Mouse (Mus musculus) kidney, adult 11 months (tissue): ENCODE results near the gene Prkar2b.
A peak's percentile ranks its signal among the peaks of the same experiment; 100 is the strongest.

Experiments used
- DNase-seq: peaks from one replicate; pipeline ENCODE4 v3.0.0; 2022

Prkar2b gene

DNA sequence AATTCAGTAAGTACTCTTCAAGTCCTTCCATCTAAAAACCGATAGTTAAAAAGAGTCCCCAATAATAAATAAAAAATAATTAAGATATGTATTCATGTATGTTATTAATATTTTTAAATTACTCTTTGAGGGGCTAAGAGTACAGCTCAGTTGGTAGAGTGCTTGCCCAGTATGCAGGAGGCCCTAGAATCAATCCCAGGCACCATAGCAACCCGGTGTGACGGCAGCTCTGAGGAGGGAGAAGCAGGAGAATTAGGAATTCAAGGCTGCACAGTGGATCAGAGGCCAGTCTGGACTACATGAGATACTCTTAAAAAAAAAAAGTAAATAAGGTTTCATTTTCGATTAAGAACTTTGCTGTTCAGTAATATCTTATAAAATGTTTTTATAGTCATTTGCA, 53.5 kb downstream of the Prkar2b start:
- DNase-seq: no peak

DNA sequence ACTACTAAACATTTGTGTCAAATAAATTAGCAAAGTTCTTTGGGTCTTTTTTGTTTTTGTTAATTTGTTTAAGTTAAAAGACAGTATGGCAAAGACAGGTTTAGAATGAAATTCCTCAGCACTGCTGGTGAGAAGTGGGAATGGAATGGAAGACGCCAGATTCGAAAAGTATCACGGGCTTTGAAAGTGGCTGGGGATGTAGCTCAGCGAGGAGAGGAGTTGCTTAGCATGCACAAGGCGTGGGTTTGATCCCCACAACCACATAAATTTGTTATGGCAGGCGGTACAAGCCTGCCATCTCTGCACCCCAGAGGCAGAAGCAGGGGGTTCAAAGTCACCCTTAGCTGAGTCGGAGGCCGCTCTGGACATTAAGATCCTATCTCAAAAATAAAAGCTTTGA, 54.1 kb downstream of the Prkar2b start:
- no peak for DNase-seq

DNA sequence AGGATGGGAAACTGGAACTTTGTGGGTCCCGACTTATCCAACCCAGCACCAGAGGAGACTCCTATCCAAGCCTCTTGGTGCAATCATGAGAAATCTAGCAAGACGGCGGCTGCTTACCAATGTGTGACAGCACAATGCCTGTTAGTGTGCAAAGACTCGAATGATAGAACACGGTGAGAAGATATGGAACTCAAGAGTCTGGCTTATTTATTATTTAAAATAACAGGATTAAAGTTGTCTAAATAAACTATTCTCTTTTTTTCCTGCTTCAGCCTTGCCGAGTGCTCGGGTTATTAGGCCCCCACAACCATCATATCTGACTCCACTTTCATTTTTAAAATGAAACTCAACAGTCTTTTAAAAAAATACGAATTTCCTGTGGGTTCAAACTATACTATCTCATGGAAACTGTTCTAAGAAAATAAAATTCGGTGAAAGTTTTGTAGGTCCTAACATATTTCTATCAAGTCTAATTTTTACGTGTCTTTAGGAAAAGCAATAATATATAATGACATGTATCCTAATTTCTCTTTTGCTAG, 54.6 kb downstream of the Prkar2b start:
- DNase-seq: no peak

DNA sequence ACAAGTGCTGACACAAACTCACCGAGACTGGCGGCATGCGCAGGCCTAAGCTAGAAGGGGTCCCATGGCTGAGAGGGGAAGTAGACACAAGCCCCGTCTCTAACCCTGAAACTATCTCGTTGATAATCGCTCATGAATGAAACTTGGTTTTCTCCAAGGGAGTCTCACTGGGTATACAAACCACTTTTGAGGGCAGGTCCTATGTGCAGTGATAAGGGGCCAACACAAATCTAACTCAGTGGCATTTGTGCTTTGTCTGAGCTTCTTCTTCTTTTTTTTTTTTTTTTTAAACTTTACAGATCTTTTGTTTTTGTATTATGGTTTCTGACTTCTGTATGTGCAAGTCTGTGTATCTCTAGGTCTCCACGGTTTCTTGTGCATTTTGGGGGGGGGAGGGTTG, 60.6 kb downstream of the Prkar2b start:
- no peak for DNase-seq

DNA sequence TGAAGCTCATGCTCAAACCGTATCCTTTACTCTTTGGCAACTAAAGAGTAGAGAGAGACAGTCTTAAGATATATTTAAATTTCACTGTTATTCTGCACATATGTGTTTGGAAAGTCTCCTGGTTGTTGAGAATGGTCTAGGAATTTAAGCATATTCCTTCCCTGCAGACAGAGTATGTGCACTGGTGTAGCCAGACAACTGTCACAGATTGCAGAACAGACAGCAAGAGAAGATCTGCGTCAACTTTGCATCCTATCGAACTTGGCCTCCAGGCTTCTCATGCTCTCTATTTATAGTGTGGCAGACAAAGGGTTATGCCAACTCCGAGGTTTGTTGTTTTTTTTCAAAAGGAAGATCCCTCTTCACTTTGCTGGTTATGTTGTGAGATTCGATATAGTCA, 62.4 kb downstream of the Prkar2b start:
- DNase-seq: no peak

DNA sequence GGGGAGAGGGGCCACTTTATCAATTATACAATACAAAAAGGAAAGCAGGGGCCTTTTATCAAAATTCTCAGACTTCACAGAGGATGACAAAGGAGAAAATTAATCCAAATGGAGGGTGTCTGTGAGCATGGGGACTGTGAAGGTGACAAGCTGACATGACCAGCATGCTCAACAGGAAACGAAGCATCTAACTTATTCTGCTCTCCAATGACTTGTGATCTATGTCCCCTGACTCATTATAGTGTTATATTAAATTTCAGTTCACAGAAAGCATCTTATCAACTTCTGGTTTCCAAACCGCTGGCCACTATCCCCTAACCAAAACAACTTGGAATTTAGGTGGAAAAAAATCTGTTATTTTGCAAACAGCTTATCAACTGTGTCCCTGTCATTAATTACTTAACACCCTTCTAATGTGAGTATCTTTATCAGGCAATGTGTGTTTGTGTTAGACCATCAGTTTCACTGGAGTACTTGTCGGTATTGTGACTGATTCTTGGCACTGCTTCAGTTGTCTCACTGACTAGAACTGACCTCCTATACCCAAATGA, 63.7 kb downstream of the Prkar2b start:
- DNase-seq: no peak

DNA sequence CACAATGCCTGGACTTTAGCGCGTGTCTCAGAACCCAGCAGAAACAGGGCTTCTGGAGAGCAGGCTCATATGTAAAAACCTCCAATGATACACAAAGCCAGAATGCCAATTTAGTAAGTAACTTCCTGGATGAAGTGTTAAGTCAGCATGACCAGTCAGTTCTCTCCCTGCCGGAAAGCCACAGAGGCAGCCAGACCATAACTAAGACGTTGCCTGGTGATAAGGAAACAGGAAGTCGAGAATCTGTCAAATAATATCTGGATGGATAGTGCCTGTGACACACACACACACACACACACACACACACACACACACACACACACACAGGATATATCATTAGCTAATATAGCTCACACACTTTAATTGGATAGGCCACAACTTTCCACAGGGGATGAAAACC, 64.2 kb downstream of the Prkar2b start:
- DNase-seq: no peak

DNA sequence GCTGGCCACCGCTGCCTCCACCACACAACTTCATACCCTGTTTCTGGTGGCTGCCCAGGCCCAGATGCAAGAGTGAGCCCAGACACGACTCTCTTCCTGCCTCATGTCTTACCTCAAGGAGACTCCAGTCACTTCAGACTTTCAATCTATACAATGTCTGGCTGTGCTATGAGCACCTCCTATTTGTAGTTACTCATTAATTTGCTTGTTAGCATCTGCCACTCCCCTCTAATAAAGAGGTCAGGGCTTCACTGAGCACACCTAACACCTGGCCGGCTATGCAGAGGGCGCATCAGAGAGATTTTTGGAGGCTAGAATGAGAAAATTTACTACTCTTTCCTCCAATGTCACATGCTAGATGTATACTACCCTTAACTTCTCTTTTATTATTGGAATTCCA, 70.5 kb downstream of the Prkar2b start:
- no peak for DNase-seq

DNA sequence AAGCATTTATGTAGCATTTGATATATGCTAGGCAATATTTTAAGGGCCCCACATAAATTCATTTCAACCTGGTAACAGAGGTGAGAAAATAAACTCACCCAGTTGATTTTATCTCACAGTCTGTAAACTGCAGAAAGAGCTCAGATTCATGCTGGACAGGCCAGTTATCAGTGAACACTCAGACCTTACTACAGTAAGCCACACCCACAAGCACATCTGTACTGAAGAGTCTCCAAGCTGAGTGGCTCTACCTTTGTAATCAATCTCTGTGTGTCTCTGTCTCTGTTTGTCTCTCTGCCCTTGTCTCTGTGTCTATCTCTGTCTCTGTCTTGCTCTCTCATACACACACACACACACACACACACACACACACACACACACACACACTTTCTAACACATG, 71.4 kb downstream of the Prkar2b start:
- DNase-seq: no peak

DNA sequence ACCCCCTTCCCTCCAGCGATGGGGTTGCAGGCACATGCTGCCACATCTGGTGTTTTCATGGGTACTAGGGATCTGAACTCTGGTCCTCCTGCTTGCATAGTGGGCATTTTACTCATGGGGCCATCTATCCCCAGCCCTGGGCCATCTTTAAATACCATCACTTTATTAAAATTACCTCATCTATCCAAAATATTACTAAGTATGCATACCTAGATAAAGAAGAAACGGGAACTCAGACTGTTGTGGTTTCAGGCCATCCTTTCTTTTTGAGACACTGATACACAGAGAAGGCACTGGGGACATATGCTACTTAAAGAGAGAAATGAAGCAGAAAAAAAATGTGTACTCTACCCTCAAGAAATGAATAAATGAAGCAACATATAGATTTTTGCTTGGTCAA, 74.6 kb downstream of the Prkar2b start:
- DNase-seq: no peak

DNA sequence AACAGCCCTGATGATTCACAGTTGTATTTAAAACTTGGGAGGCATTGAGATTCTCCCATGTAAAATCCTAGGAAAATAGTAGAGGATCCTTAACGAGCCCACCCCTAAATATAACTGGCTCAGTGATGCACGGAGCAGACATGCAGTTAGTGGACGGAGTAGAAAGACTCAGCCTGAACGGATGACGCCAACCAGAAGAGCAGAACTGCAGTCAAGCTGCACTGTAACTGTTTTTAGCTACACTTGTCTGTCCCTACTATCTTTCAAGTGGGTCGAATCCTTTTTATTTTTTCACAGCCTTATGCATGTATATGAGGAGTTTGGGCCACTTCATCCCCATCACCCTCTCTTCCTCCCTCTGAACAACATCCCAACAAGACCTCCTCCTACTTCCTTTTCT, 75.4 kb downstream of the Prkar2b start:
- no peak for DNase-seq

DNA sequence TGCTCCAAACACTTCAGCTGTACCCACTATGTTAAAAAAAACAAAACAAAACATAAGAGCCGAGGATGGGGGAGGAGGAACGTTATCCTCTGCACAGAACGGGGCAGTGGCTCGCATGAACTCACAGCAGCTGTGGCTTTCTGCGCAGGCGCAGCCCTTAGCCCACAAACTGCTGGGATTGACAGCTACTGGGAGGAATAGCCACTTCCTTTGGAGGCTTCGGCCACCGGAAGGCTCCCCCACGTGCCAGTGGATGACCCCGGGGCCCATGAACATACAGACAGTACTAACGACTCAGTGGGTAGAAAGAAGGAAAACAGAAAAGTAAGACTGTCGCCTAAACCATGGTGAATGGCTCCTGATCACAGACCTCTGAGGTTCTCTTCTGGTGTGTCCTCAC, 76.4 kb downstream of the Prkar2b start:
- no peak for DNase-seq

DNA sequence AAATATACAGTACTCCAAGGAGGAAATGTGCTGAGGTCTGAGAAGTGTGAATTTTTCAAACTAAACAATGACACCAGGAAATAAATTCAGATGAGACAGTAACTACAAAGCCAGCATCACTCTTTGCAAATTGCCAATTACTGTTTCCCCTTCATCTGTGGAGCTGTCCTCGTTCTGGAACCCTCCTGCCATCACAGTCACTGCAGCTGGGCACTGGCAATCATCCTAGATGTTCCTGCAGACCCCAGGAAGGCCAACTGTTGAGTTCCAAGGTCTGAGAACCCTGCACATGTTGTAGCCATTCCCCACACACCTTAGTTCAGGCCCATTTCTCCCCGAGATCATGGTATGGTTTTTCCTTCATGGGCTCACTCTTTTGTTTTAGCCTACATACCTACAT, 76.9 kb downstream of the Prkar2b start:
- no peak for DNase-seq

DNA sequence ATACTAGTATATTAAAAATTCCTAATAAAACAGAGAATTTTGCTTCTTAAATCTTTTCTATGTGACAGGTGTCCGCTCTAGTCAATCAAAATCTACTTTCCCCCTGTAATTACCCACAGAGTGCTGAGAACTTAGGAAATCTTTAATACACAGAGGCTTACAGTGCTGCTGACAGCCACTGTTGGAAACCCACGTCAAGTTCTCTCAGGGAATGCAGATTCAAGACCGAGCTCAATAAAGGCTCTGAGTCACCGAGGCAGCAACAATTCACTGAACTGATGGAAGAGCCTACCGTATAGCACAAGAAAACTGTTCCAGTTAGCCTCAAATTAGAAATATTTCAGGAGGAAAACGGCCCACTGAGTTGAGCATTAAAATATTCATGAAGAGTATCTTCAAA, 77.3 kb downstream of the Prkar2b start:
- no peak for DNase-seq

DNA sequence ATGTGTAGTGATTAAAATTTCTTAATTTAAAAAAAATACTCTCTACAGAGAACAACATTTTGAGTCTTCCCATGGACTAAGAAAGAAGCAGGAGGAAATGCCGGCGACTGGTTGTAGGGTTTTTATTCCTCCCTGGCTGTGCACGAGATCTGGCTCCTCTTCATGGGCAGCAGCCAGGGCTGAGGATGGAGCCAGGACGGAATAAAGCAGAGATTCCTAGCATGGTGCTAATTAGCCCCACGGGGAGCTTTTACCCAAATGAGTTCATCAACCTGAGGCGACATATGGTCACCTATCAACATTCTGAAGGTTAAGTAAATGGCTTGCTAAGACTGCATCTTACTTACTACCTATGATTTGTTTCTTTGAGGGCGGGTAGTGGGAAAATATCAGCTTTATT, 77.9 kb downstream of the Prkar2b start:
- DNase-seq: no peak

DNA sequence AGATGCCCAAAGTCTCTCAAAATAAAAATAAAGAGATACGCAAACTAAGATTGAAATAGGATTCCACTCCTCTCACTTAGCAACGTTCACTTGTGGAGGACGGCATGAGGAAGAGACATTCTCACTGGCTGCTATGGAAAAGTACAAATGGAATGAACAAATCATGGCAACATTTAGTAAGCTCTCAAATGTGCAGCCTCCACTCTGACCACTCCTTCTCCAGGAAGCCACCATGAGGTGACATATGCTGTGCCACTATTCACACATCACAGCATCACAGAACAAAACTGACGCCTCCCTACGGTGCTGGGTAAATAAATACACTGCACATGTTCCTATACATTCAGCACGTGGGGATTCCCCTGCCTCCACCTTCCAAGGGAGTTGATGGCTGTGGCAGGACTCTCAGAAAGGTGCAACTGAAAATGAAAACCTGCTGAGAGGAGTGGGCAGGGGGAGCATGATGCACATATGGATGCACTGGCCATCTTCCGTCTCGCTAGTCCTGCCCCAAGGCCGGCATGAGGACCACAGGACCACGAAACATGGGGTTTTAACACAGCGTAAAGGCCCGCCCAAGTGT, 83.4 kb downstream of the Prkar2b start:
- no peak for DNase-seq

DNA sequence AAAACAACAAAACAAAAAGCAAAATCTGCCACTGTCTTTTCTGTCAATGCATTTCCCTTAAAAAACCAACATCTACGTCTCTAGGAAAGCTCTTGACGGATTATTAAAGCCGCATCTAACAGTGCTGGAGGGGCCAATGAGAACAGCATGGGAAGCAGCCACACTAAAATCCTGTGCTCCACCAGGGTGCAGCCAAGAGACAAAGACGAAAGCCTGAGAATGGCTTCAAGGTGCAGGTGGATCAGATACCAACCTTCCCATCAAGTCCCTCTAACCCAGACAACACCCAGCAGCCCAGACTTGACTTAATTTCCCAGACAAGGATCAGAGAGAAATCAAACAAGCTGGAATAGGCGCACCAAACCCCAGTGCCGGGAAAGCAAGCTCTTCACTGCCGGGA, 84.6 kb downstream of the Prkar2b start:
- no peak for DNase-seq

DNA sequence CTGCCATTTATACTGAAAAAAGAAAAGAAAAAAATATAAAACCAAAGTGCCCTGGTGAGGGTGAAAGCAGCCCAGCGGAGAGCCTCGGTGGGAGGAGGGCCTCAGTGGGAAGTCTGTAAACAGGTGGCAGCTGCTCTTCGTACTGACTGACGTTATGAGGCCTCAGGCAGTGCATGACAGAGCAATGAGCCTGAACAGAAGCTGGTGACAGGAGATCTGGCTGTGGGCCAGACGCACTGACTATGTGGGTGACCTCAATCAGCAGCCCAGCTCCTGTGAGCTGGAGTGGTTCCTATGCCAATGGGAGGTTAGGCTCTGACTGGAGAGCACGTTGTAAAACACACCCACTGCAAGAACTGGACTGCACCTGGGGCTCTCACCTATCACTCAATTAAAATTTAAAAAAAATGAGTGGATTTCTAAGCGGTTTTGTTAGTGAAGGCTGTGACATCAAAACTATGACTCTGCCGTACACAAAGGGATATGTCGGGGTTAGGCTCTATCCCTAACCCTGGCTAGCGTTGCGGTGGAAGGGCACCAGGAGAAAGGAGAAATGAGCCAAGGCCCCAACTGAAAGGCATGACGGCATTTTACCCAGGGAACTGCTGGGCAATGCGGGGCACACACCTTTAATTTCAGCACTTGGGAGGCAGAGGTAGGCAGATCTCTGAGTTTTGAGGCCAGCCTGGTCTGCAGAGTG, 87.5 kb downstream of the Prkar2b start:
- peak; percentile 75 for DNase-seq

DNA sequence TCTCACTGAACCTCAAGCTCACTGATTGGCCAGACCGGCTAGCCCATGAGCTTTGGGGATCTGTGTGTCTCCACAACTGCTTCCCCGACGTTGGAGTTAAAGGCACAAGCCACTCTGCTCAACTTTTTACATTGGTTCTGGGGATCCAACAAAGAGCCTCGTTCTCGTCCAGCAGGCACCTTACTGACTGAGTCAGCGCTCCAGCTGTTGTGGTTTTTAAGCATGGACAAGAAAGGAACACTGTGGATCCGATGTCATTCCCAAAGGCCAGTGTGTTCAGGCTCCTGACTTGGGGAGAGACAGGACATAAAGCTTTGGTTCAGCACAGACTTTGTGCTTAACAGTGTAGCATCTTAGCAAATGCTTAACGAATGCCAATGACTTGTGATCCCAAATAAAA, 89.5 kb downstream of the Prkar2b start:
- DNase-seq: no peak

DNA sequence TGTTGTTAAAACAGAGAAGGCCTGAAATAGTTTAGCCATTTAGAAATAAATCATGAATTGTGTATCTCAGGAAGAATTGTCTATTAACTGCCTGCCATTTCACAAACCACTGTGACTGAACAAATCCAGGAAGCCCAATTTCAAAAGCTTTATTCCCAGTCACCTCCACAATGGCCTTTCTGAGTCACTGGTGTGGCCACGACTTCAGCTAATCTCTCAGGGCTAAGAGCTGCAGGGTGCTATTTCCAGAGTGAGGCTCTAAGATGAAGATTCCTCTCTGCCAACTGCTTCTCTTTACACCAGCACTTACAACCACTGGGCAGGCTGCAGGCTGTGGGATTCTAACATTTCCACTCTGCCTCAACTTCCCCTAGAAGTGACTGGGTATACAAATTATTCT, 92.0 kb downstream of the Prkar2b start:
- DNase-seq: no peak

DNA sequence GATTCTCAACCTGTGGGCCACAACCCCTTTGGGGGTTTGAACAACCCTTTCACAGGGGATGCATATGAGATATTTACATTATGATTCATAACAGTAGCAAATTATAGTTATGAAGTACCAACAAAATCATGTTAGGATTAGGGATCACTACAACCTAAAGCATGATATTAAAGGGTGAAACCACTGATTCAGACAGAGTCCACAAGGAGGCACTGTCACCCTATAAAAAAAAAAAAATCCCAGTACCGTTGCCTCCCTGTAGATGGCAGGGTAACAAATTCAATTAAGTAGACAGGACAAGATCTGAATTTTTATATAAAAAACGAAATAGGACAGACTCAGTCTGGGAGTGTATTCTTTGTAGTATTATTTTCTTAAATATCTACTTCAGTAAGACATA, 93.6 kb downstream of the Prkar2b start:
- DNase-seq: no peak

DNA sequence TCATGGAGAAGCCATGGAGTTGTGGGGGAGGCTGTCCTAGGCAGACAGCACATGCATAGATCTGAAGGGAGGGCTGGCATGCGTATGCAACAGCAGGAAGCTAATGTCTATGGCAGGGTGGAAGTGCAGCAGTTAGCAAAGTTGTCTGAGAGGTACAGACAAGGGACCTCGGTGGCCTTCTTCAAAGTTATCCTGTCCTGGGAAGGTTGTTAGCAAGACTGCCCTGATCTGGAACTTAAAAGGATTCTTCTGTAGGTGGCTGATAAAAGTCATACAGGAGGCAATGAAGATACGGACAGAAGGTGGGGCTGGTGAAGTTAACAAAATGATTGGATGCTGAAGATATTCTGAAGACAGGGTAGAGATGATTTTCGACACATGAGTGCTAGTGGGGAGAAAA, 94.7 kb downstream of the Prkar2b start:
- DNase-seq: no peak

DNA sequence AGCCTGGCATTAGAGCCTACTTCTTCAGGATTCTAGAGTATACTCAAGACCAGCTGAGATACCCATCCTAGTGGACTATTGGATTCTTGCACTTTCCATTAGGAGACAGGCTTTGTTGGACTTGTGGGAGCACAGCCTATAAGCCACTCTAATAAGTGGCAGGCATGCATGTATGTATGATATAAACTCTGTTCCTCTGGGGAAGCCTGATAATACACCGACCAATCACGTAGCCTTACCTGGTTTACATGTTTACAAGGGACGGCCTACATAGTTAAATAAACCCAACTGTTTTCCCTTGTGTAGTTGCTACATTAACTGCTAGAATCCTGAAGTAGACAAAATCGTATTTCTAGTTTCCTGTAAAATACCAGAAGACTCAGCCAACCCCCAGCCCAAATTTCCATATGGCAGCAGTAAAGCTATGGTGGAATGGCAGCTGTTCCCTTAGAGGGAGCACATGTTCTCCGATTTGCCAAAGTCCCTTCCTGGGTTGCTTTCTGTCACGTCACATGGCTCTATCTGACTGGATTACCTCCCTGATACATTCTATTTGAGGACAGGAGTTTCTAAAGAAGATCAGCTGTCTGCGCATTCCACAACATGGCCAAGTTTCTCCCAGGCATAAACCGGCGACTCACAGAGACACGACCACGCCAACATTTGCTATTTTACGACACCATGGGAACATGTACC, 95.4 kb downstream of the Prkar2b start:
- DNase-seq: no peak

DNA sequence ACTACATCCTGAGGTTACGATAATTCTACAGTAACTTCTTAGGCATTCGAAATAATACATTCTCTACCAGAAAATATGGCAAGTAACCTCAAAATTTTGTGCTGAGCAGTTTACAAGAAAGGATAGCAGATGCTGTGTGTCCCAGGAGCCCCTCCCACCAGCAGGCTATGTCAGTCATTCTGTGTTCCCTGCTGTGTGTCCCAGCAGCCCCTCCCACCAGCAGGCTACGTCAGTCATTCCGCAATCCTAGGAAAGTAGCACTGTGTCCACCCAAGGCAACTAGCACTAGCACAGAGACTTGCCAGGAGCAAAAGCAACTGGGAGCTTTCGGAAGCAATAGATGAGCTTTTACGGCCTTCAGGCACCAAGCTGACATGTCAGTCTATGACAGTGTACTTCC, 97.0 kb downstream of the Prkar2b start:
- DNase-seq: no peak
